Mouse (Mus musculus) layer of hippocampus, adult 9-10 months (tissue): ENCODE results near the gene Olfr273.
A peak's percentile ranks its signal among the peaks of the same experiment; 100 is the strongest.
"Not testable (repeated sequence)": the region's sequence is repeated elsewhere in the genome, so short reads cannot be mapped to it uniquely, and the experiment has no call there.

Source experiments
- DNase-seq: peaks from one replicate; pipeline ENCODE4 v3.0.0; 2022; ENCODE audit warnings: low spot score

The Olfr273 gene

DNA sequence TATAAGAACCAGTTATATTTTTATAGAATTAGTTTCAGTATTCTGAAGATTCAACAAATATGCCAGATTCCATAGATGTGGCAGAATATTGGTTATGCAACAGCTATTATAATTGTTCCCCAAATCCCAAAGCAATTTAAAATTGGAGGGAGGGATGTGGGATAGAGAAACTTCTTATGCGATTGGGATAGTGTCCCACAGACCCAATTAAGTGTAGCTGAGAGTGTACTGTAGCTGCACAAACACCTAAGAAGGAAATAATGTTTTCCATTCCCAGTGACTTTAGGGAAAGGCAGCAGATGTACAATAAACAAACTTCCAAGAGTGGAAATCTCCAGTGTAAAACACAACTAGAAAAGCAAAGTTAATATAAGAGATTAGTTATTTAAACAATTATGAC is at the start of gene Olfr273:
Gene Olfr273, minus strand, starts transcription at position 101 of the 400 bp plus-strand sequence.
- no peak for DNase-seq

GRCm38 (mm10) chr4:52864156-52864555 is 5.1 kb upstream of the Olfr273 start:
- DNase-seq, result no peak

GRCm38 (mm10) chr4:52849672-52850071 is 9.4 kb downstream of the Olfr273 start:
- DNase-seq, result peak; percentile 9

DNA sequence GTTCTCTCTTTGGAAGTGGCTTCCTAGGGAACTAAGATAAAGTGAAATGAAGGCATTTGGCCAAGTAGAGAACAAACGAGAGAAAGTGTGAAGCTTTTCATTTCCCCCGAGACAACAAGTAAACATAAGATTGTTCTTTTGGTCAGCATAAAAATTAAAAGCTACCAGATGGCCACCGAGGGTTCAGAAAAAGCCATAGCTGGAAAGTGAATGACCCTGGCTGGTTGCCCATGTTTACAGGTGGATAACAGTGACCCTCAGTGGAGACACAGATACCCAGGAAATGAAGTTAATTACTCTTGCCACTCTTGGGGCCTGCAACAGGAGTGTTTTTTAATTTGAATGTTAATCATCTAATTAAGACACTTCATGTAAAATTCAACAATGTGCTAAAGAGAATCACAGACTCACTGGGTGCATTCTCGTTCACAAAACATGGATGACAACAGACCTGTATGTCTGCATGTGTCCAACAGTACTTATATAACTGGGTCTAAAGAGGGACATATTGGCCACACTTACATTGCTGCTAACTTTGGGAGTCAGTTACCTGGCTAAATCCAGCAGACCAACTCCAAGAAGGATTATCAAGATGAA is 9.9 kb downstream of the Olfr273 start:
- no peak for DNase-seq

GRCm38 (mm10) chr4:52845411-52845810 is 13.6 kb downstream of the Olfr273 start:
- DNase-seq, result not testable (repeated sequence)

DNA sequence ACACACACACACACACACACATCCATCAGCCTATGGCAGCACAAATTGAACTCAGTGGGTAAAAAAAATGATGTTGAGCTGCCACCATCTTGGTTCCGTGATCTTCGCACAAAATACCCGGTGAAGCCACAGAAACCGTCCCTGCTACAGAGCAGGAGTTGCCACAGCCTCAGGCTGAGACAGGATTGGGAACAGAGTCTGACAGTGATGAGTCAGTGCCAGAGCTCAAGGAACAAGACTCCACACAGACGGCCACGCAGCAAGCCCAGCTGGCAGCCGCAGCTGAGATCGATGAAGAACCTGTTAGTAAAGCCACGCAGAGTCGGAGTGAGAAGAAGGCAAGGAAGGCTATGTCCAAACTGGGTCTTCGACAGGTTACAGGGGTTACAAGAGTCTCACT is 37.7 kb downstream of the Olfr273 start:
- no peak for DNase-seq

DNA sequence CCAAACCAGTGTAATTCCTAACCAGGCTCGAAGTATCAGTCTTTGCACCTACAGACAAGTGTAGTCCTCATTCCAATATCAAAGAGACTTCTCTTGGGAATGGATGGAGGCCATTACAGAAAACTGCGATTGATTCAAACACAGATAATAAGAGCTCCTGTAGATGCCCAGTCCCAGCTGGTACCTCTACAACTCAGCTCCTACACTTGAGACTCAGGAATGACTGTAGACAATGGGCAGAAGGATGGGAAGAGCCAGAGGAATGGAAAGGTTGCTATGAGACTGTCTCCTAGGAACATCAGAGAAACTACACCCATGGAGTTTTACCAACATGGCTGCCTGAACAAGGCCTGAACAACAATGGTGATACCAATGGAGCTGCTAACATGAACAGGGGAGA is 44.7 kb downstream of the Olfr273 start, which contains the start of gene Olfr275:
Gene Olfr275, plus strand, starts transcription at position 301 of the 400 bp plus-strand sequence.
- no peak for DNase-seq

GRCm38 (mm10) chr4:52811871-52812270 is 47.2 kb downstream of the Olfr273 start:
- no peak for DNase-seq
